Mouse (Mus musculus) MN1 (cell line): ENCODE results near the gene Garnl3.

Experiments used
- DNase-seq: peaks from one replicate; pipeline ENCODE4 v3.0.0-alpha.2; 2016; ENCODE audit warnings: low spot score

The Garnl3 gene

GRCm38 (mm10) chr2:32971235-32971634 is 160.2 kb downstream of the Garnl3 start:
- DNase-seq = no peak

- DNase-seq = no peak
These were observed 162.1 kb downstream of the Garnl3 start for GRCm38 (mm10) chr2:32969326-32969725.

- no peak for DNase-seq
These were observed 163.3 kb downstream of the Garnl3 start for GRCm38 (mm10) chr2:32968024-32968614.

- peak; percentile 90 for DNase-seq
These were observed 164.5 kb downstream of the Garnl3 start for GRCm38 (mm10) chr2:32966689-32967631.

- no peak for DNase-seq
These were observed 165.2 kb downstream of the Garnl3 start for GRCm38 (mm10) chr2:32966184-32966688.

GRCm38 (mm10) chr2:32965511-32966183 is 165.8 kb downstream of the Garnl3 start:
- peak; percentile 39 for DNase-seq

- peak; percentile 32 for DNase-seq
These were observed 166.6 kb downstream of the Garnl3 start for GRCm38 (mm10) chr2:32964659-32965457.

DNA sequence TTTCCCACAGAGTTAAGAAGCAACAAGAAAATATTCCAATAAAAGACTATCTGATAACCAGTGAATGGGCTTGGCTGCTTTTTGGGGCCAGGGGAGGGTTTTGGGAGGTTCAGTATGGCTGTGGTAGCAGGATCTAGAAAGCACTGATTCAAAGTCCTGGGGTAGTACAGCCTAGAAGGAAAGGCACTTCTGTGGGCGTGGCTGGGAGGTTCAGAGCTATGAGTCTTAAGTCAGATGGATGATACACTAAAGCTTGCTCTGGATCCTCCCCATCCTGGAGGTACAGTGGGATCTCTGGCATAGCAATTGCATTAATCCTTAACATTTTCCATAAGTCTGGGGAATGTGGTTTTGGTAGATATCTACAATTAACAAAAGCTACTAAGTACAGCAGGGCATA is 167.5 kb downstream of the Garnl3 start:
- peak; percentile 25 for DNase-seq

GRCm38 (mm10) chr2:32963544-32963943 is 167.9 kb downstream of the Garnl3 start:
- no peak for DNase-seq

DNA sequence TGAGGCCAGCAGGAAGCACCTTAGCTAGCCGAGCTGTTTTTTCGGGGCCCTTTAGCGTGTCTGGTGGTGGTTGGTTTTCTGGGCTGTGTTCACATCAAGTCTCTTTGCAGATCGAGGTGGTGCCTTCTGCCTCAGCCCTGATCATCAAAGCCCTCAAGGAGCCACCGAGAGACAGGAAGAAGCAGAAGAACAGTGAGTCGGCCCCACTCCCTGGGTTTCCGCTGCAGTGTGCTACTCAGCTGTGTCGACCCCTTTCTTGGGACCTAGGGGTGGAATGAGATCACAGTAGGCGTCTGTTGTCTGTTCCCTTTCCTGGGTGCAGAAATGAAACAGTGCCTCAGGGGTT is 168.6 kb downstream of the Garnl3 start:
- no peak for DNase-seq

DNA sequence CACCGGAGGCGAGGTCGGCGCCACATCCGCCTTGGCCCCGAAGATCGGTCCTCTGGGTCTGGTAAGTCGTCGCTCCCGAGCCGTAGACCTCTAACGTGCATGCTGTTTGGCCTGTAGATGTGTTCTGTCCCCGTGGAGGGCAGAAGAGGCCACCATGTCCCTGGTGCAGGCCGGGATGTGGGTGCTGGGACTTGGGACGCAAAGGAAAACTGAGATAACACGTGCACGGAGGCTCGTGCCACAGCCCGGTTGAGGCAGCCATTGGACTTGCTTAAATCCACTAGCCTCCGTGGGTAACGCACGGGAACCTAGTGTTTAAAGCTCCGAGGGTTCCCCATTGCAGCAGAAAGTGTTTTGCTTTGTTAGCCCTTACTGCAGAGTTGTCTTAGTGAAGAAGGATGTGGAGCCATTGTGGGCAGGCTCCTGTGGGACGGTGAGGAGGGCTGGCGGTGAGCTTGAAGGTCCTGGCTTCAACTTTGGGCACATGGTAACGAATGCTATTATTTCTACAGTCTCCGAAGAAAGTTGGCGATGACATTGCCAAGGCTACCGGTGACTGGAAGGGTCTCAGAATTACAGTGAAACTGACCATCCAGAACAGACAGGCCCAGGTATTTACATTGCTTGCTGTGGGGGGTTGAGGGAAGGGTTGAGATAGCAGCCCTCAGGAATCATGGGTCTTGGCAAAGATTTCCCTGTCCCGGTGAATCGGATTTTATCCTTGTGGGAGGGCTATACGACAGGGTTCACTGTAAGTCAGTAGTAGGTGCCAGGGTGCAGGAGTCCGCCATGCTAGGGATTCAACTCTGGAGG is 169.2 kb downstream of the Garnl3 start:
- peak; percentile 49 for DNase-seq

- peak; percentile 96 for DNase-seq
These were observed 170.1 kb downstream of the Garnl3 start, which contains the start of the genes Rpl12 and Lrsam1 for GRCm38 (mm10) chr2:32961192-32961995. TSS of gene Rpl12 (plus strand) at chr2:32961559. TSS of gene Lrsam1 (minus strand) at chr2:32961614.

- peak; percentile 32 for DNase-seq
These were observed 171.2 kb downstream of the Garnl3 start for GRCm38 (mm10) chr2:32960273-32960672.

DNA sequence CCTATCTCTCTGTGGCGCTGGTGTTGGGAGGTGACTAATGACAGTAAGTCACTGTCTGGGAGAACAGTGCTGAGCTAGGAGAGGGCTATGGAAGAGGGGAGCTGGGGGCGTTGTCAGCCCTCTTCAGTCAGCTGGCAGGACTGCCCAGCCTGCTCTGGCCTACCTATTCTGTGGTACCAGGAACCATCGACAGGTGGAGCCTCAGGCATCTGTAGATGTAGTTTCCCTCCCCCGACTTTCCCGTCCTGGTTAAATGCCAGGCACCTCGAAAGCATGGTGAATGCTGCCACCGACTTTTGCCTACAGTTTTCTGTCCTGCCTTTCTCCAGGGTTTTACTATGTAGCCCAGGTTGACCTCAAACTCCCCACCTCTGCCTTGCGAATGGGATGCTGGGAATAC is 174.1 kb downstream of the Garnl3 start:
- DNase-seq = peak; percentile 21

GRCm38 (mm10) chr2:32954581-32954980 is 176.9 kb downstream of the Garnl3 start:
- no peak for DNase-seq

DNA sequence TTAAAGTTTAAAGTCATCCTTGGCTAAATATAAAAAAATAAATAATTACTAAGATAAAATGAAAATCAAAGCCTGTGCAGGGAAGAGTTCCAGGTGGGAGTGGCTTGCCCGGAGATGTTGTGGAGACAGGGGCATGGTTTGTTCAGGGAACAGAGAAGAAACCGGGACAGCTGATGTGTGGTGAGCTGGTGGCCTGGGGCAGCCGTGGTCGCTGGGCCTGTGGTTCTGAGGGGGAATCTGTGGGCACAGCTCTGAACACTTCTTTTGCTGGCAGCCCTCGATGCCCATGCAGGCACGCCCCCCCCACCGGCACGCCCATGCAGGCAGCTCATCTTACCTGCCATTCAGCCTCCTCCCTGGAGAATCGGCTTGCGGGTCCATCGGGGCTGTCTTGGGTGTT is 184.0 kb downstream of the Garnl3 start:
- no peak for DNase-seq

DNA sequence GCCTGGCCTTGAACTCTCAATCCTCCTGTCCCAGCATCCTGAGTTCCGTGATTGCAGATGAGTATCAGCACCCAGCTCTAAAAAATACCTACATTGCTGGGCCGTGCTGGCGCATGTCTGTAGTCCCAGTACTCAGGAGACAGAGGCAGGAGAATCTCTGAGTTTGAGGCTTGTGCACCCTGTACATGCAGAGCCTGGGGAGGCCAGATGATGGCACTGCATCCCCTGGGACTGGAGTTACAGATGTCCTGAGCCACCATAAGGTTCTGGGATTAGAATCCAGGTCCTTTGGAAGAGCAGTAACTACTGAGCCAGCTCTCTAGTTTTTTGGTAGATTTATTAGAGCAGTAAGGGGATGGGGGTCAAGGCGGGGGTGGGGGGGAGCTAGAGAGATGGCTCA is 191.0 kb downstream of the Garnl3 start:
- no peak for DNase-seq

DNA sequence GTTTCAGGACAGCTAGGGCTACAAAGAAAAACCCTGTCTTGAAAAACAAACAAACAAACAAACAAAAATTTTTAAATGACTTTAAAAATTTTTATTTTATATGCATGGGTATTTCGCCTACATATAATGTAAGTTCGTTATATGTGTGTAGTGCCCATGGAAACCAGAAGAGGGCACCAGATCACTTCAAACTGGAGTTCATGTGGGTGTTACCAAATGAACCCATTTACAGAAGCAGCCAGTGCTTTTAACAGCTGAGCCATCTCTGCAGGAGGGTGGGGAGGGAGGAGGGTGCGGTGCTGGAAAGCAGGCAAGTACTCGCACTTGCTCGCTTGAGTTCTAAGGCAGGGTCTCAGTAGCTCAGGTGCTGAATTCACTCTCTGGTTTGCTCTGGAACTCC is 192.0 kb downstream of the Garnl3 start:
- DNase-seq = peak; percentile 26

DNA sequence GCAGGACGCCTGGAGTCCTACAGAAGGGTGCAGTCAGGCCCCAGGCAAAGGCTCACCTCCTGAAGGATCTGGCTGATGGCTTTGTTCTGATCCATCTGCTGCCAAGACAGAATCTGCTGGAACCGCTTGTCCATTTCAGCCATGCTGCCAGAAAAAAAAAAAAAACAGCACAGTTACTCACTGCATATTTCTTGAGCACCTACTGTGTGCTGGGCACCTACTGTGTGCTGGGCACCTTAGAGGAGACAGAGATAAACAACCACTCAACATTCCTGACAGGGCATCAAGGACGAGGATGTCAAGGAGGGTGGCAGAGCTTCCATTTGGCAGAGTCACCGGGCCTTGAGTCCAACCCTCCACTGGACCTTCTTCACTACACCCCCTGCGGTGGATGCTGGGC is 192.7 kb downstream of the Garnl3 start:
- DNase-seq = no peak
